Mouse (Mus musculus): ENCODE measurements around the gene Vax1. TPM values are rescaled to one million over a fixed set of nuclear protein-coding genes. Genes with fewer than 3 reads are reported as not detected.
A peak's percentile ranks its signal among the peaks of the same experiment; 100 is the strongest.

Gene Vax1
- polyA plus RNA-seq, 1 experiment: not detected

GRCm38 (mm10) chr19:59170766-59171095, 875 bp upstream of the Vax1 start:
- H3K4me1 ChIP-seq (ENCODE audit: control insufficient read depth, insufficient read depth, low read length): no peaks in the 10 kb centered on the region
- TF ChIP-seq CTCF (IDR thresholded peaks at IDR 0.05; ENCODE audit: borderline replicate concordance, insufficient read depth, low read length) (no peak), POLR2A (IDR thresholded peaks at IDR 0.05; ENCODE audit: low read depth, low read length) (no peak)
- no peak overlapping the region for H3K4me3 ChIP-seq (ENCODE audit: insufficient read depth, low read length)
- H3K27ac ChIP-seq (ENCODE audit: insufficient read depth, low read length): no peak overlapping the region

- H3K27ac ChIP-seq (ENCODE audit: insufficient read depth, low read length): no peak overlapping the region
- H3K4me1 ChIP-seq (ENCODE audit: control insufficient read depth, insufficient read depth, low read length): no peaks in the 10 kb centered on the region
- H3K4me3 ChIP-seq (ENCODE audit: insufficient read depth, low read length): 0 out of 2 replicates have a peak overlapping the region, but pooled peaks have one; percentile 21
- no peak for TF ChIP-seq CTCF (IDR thresholded peaks at IDR 0.05; ENCODE audit: borderline replicate concordance, insufficient read depth, low read length)
- no peak for TF ChIP-seq POLR2A (IDR thresholded peaks at IDR 0.05; ENCODE audit: low read depth, low read length)
Observed at GRCm38 (mm10) chr19:59169143-59169935, 517 bp downstream of the Vax1 start.

GRCm38 (mm10) chr19:59168386-59168905, 1.4 kb downstream of the Vax1 start:
- no peaks in the 10 kb centered on the region for H3K4me1 ChIP-seq (ENCODE audit: control insufficient read depth, insufficient read depth, low read length)
- H3K27ac ChIP-seq (ENCODE audit: insufficient read depth, low read length): no peak overlapping the region
- TF ChIP-seq CTCF (IDR thresholded peaks at IDR 0.05; ENCODE audit: borderline replicate concordance, insufficient read depth, low read length): no peak
- TF ChIP-seq POLR2A (IDR thresholded peaks at IDR 0.05; ENCODE audit: low read depth, low read length): no peak
- no peak overlapping the region for H3K4me3 ChIP-seq (ENCODE audit: insufficient read depth, low read length)

- no peak for TF ChIP-seq POLR2A (IDR thresholded peaks at IDR 0.05; ENCODE audit: low read depth, low read length)
- TF ChIP-seq CTCF (IDR thresholded peaks at IDR 0.05; ENCODE audit: borderline replicate concordance, insufficient read depth, low read length): no peak
- H3K4me1 ChIP-seq (ENCODE audit: control insufficient read depth, insufficient read depth, low read length): no peaks in the 10 kb centered on the region
- no peak overlapping the region for H3K4me3 ChIP-seq (ENCODE audit: insufficient read depth, low read length)
- no peak overlapping the region for H3K27ac ChIP-seq (ENCODE audit: insufficient read depth, low read length)
Observed at GRCm38 (mm10) chr19:59167871-59168270, 2.0 kb downstream of the Vax1 start.

- no peak for TF ChIP-seq POLR2A (IDR thresholded peaks at IDR 0.05; ENCODE audit: low read depth, low read length)
- TF ChIP-seq CTCF (IDR thresholded peaks at IDR 0.05; ENCODE audit: borderline replicate concordance, insufficient read depth, low read length): no peak
- no peak overlapping the region for H3K27ac ChIP-seq (ENCODE audit: insufficient read depth, low read length)
- no peak overlapping the region for H3K4me3 ChIP-seq (ENCODE audit: insufficient read depth, low read length)
- no peaks in the 10 kb centered on the region for H3K4me1 ChIP-seq (ENCODE audit: control insufficient read depth, insufficient read depth, low read length)
Observed at GRCm38 (mm10) chr19:59166879-59167278, 3.0 kb downstream of the Vax1 start.

- TF ChIP-seq POLR2A (IDR thresholded peaks at IDR 0.05; ENCODE audit: low read depth, low read length) (no peak), CTCF (IDR thresholded peaks at IDR 0.05; ENCODE audit: borderline replicate concordance, insufficient read depth, low read length) (no peak)
- H3K27ac ChIP-seq (ENCODE audit: insufficient read depth, low read length): no peak overlapping the region
- no peaks in the 10 kb centered on the region for H3K4me1 ChIP-seq (ENCODE audit: control insufficient read depth, insufficient read depth, low read length)
- H3K4me3 ChIP-seq (ENCODE audit: insufficient read depth, low read length): no peak overlapping the region
Observed at GRCm38 (mm10) chr19:59166311-59166761, 3.5 kb downstream of the Vax1 start.

- H3K27ac ChIP-seq (ENCODE audit: insufficient read depth, low read length): no peak overlapping the region
- no peak for TF ChIP-seq CTCF (IDR thresholded peaks at IDR 0.05; ENCODE audit: borderline replicate concordance, insufficient read depth, low read length)
- TF ChIP-seq POLR2A (IDR thresholded peaks at IDR 0.05; ENCODE audit: low read depth, low read length): no peak
- H3K4me3 ChIP-seq (ENCODE audit: insufficient read depth, low read length): no peak overlapping the region
- no peaks in the 10 kb centered on the region for H3K4me1 ChIP-seq (ENCODE audit: control insufficient read depth, insufficient read depth, low read length)
Observed at GRCm38 (mm10) chr19:59165577-59165976, 4.3 kb downstream of the Vax1 start.

- no peak overlapping the region for H3K4me3 ChIP-seq (ENCODE audit: insufficient read depth, low read length)
- TF ChIP-seq POLR2A (IDR thresholded peaks at IDR 0.05; ENCODE audit: low read depth, low read length): no peak
- TF ChIP-seq CTCF (IDR thresholded peaks at IDR 0.05; ENCODE audit: borderline replicate concordance, insufficient read depth, low read length): no peak
- H3K27ac ChIP-seq (ENCODE audit: insufficient read depth, low read length): no peak overlapping the region
Observed at GRCm38 (mm10) chr19:59164896-59165560, 4.8 kb downstream of the Vax1 start.

GRCm38 (mm10) chr19:59164111-59164510, 5.7 kb downstream of the Vax1 start:
- H3K4me1 ChIP-seq (ENCODE audit: control insufficient read depth, insufficient read depth, low read length): no peaks in the 10 kb centered on the region
- no peak overlapping the region for H3K27ac ChIP-seq (ENCODE audit: insufficient read depth, low read length)
- TF ChIP-seq POLR2A (IDR thresholded peaks at IDR 0.05; ENCODE audit: low read depth, low read length) (no peak), CTCF (IDR thresholded peaks at IDR 0.05; ENCODE audit: borderline replicate concordance, insufficient read depth, low read length) (no peak)
- no peak overlapping the region for H3K4me3 ChIP-seq (ENCODE audit: insufficient read depth, low read length)

More at GRCm38 (mm10) chr19:59164896-59165560, 4.8 kb downstream of the Vax1 start:
- H3K4me1 ChIP-seq (ENCODE audit: control insufficient read depth, insufficient read depth, low read length): no peaks in the 10 kb centered on the region

- H3K27ac ChIP-seq (ENCODE audit: insufficient read depth, low read length): no peak overlapping the region
- TF ChIP-seq POLR2A (IDR thresholded peaks at IDR 0.05; ENCODE audit: low read depth, low read length) (no peak), CTCF (IDR thresholded peaks at IDR 0.05; ENCODE audit: borderline replicate concordance, insufficient read depth, low read length) (no peak)
- no peak overlapping the region for H3K4me3 ChIP-seq (ENCODE audit: insufficient read depth, low read length)
- no peaks in the 10 kb centered on the region for H3K4me1 ChIP-seq (ENCODE audit: control insufficient read depth, insufficient read depth, low read length)
Observed at GRCm38 (mm10) chr19:59156702-59157101, 13.2 kb downstream of the Vax1 start.

Data from embryonic fibroblast, embryonic 13.5 days (primary cell).